Mouse (Mus musculus) cerebellum, adult 2 months (tissue): ENCODE measurements around the gene Wfdc8.

Experiments used
- CTCF ChIP-seq: fragments of 200-500 bp; IDR thresholded peaks from 2 replicates; pipeline ENCODE4 v1.5.1; 2011; ENCODE audit warnings: low read depth, mild to moderate bottlenecking, control low read depth, low read length, moderate library complexity, borderline replicate concordance; ENCODE audit not compliant: insufficient read depth
- POLR2A ChIP-seq: fragments of 200-500 bp; IDR thresholded peaks from 2 replicates; pipeline ENCODE4 v1.6.1; 2011; ENCODE audit warnings: low read length, control low read depth, borderline replicate concordance; ENCODE audit not compliant: insufficient read depth

DNA sequence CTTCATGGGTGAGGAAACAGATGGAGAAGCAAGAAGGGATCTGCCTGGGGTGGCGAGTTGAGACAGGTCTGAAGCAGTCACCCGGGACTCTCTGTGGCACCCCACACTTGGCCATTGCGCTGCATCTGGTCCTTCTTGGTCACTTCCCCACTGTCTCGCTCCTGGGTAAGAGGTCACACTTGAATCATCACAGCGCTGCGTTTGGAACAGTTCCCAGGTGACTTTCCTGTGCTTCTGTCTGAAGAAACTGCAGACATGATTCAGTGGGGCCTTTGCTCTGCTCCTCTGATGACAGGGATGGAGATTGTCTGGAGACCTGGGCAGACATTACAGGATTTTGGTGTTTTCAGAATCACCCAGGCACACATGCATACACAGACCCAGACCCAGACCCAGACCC is 4.6 kb downstream of the Wfdc8 start:
- TF ChIP-seq CTCF, result no peak
- no peak for TF ChIP-seq POLR2A
